Mouse (Mus musculus) hindbrain, embryonic 16.5 days (tissue): ENCODE data around the gene Olfr1224-ps1. TPM values are rescaled to one million over a fixed set of nuclear protein-coding genes. Genes with fewer than 3 reads are reported as not detected.

ENCODE experiments used
- ATAC-seq: fragments of 200-750 bp; cut with Nextera tagmentation; 2 replicates; pipeline ENCODE4 v1.8.0; 2017; ENCODE audit warnings: moderate TSS enrichment, moderate library complexity
- H3K27ac ChIP-seq: fragments of 300-500 bp; sonication (generic); 2 replicates; pipeline ENCODE4 v1.5.1; 2014; ENCODE audit warnings: low read depth, mild to moderate bottlenecking, control low read depth, low read length, moderate library complexity
- H3K27me3 ChIP-seq: fragments of 300-500 bp; sonication (generic); replicated peaks from 2 replicates; pipeline ENCODE4 v1.6.1; 2014; ENCODE audit warnings: low read length; ENCODE audit not compliant: control insufficient read depth, insufficient read depth
- H3K36me3 ChIP-seq: fragments of 300-500 bp; sonication (generic); 2 replicates; pipeline ENCODE4 v1.6.1; 2014; ENCODE audit warnings: mild to moderate bottlenecking, low read length, moderate library complexity, mixed read lengths; ENCODE audit not compliant: control insufficient read depth, insufficient read depth
- H3K4me1 ChIP-seq: fragments of 300-500 bp; sonication (generic); 2 replicates; pipeline ENCODE4 v1.6.1; 2014; ENCODE audit warnings: low read depth, low read length; ENCODE audit not compliant: control insufficient read depth, insufficient read depth
- H3K4me2 ChIP-seq: fragments of 300-500 bp; sonication (generic); 2 replicates; pipeline ENCODE4 v1.6.1; 2014; ENCODE audit warnings: mild to moderate bottlenecking, low read length, control low read depth, moderate library complexity
- H3K4me3 ChIP-seq: fragments of 300-500 bp; sonication (generic); 2 replicates; pipeline ENCODE4 v1.5.1; 2014; ENCODE audit warnings: mild to moderate bottlenecking, low read length, control low read depth, moderate library complexity
- H3K9ac ChIP-seq: fragments of 300-500 bp; sonication (generic); 2 replicates; pipeline ENCODE4 v1.6.1; 2014; ENCODE audit warnings: low read depth, mild to moderate bottlenecking, control low read depth, low read length, moderate library complexity
- H3K9me3 ChIP-seq: fragments of 300-500 bp; sonication (generic); 2 replicates; pipeline ENCODE4 v1.6.1; 2014; ENCODE audit warnings: mild to moderate bottlenecking, low read length, moderate library complexity; ENCODE audit not compliant: control insufficient read depth
- polyA plus RNA-seq: library from polyadenylated mRNA; unstranded; fragments of >200 nt; fragmentation: Nextera tagmentation; extraction: Ambion mirVana; gene quantifications from 2 replicates; pipeline ENCODE4 v1.2.1, GENCODE M21; 2015

The Olfr1224-ps1 gene
- polyA plus RNA-seq, 1 experiment from 2014 or later = not detected

DNA sequence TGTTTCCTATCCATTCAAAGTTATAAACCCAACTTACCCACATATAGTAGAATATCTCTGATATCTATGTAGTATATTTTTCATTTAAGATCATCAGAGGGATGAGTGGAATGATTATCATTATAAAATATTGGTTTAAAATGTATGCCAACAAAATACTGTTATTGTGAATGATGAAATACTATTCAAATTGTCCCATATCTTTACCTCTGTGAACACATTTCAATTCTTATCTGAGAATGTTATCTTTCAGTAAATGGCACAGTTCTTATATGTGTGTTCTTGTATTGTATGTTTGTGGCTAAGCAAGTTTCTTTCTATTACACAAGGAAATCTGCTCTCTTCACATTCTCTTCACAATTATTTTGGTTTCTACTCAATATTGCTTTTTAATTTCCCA, 58.2 kb downstream of the Olfr1224-ps1 start:
- Histone ChIP-seq H3K36me3 (no peaks in the 10 kb centered on the region), H3K27me3 (no peaks in the 10 kb centered on the region), H3K27ac (no peak overlapping the region), H3K4me2 (no peak overlapping the region), H3K9me3 (no peaks in the 10 kb centered on the region), H3K4me3 (no peak overlapping the region), H3K4me1 (no peaks in the 10 kb centered on the region), H3K9ac (no peak overlapping the region)
- ATAC-seq = no peak

Other genes starting within 250 kb of the Olfr1224-ps1 start
- not detected in 2 replicates for gene Olfr1209, start 248.9 kb downstream of the Olfr1224-ps1 start, polyA plus RNA-seq
- gene Olfr1211, start 226.0 kb downstream of the Olfr1224-ps1 start, polyA plus RNA-seq = not detected in 2 replicates
- not detected in 2 replicates for gene Olfr1212, start 210.1 kb downstream of the Olfr1224-ps1 start, polyA plus RNA-seq
- not detected in 2 replicates for gene Gm13762, start 183.8 kb downstream of the Olfr1224-ps1 start, polyA plus RNA-seq
- gene Olfr1214, start 171.4 kb downstream of the Olfr1224-ps1 start, polyA plus RNA-seq = not detected in 2 replicates
- not detected in 2 replicates for gene Olfr1215, start 157.1 kb downstream of the Olfr1224-ps1 start, polyA plus RNA-seq
- not detected in 2 replicates for gene Olfr1216, start 145.8 kb downstream of the Olfr1224-ps1 start, polyA plus RNA-seq
- not detected in 2 replicates for gene Olfr1217, start 132.0 kb downstream of the Olfr1224-ps1 start, polyA plus RNA-seq
- not detected in 2 replicates for gene Olfr1218, start 102.9 kb downstream of the Olfr1224-ps1 start, polyA plus RNA-seq
- gene Olfr1219, start 80.6 kb downstream of the Olfr1224-ps1 start, polyA plus RNA-seq = not detected in 2 replicates
- gene Olfr1220, start 57.3 kb downstream of the Olfr1224-ps1 start, polyA plus RNA-seq = not detected in 2 replicates
- not detected in 2 replicates for gene Olfr1221, start 46.8 kb downstream of the Olfr1224-ps1 start, polyA plus RNA-seq
- gene Olfr1222, start 31.0 kb downstream of the Olfr1224-ps1 start, polyA plus RNA-seq = not detected in 2 replicates
- gene Olfr1223, start 12.5 kb downstream of the Olfr1224-ps1 start, polyA plus RNA-seq = not detected in 2 replicates
- gene Olfr1225, start 10.6 kb upstream of the Olfr1224-ps1 start, polyA plus RNA-seq = not detected in 2 replicates
- not detected in 2 replicates for gene Olfr1226, start 36.0 kb upstream of the Olfr1224-ps1 start, polyA plus RNA-seq
- gene Olfr1228, start 90.0 kb upstream of the Olfr1224-ps1 start, polyA plus RNA-seq = not detected in 2 replicates
- not detected in 2 replicates for gene Olfr1229, start 123.9 kb upstream of the Olfr1224-ps1 start, polyA plus RNA-seq
- gene Olfr1230, start 133.2 kb upstream of the Olfr1224-ps1 start, polyA plus RNA-seq = not detected in 2 replicates
- not detected in 2 replicates for gene Olfr1231, start 143.0 kb upstream of the Olfr1224-ps1 start, polyA plus RNA-seq
- gene Olfr1232, start 165.6 kb upstream of the Olfr1224-ps1 start, polyA plus RNA-seq = not detected in 2 replicates
- not detected in 2 replicates for gene Olfr1233, start 178.3 kb upstream of the Olfr1224-ps1 start, polyA plus RNA-seq
- gene Olfr1234, start 200.8 kb upstream of the Olfr1224-ps1 start, polyA plus RNA-seq = not detected in 2 replicates
- not detected in 2 replicates for gene Olfr1238, start 245.6 kb upstream of the Olfr1224-ps1 start, polyA plus RNA-seq